Mouse (Mus musculus) lung, adult 2 months (tissue): ENCODE measurements around the gene E130308A19Rik.

Experiments used
- CTCF ChIP-seq: fragments of 200-500 bp; IDR thresholded peaks from 2 replicates; pipeline ENCODE4 v1.5.1; 2011; ENCODE audit warnings: mild to moderate bottlenecking, low read length, control low read depth; ENCODE audit not compliant: insufficient read depth
- POLR2A ChIP-seq: fragments of 200-500 bp; IDR thresholded peaks from 2 replicates; pipeline ENCODE4 v1.6.1; 2011; ENCODE audit warnings: low read depth, mild to moderate bottlenecking, control low read depth, low read length, borderline replicate concordance; ENCODE audit errors: extremely low read depth

- TF ChIP-seq CTCF (peak; percentile 90), POLR2A (no peak)
These were observed 160.7 kb downstream of the E130308A19Rik start for GRCm38 (mm10) chr4:59786661-59787060.
